Mouse (Mus musculus) CH12.LX (cell line): ENCODE measurements around the gene Fgd2.

ENCODE experiments used
- CTCF ChIP-seq, 2 experiments: IDR thresholded peaks in 1 of 2; conservative IDR thresholded peaks in 1 of 2; 2 replicates each; pipeline ENCODE4 v1.5.1; 2011 to 2012; ENCODE audit warnings: low read depth in 2 of 2, low read length in 2 of 2, improper control_type of control experiment in 1 of 2, inconsistent platforms in 1 of 2, mild to moderate bottlenecking in 1 of 2, moderate library complexity in 1 of 2
- ZNF384 ChIP-seq: IDR thresholded peaks from 2 replicates; pipeline ENCODE4 v1.6.1; 2012; ENCODE audit warnings: low read depth, low read length, improper control_type of control experiment, inconsistent platforms

DNA sequence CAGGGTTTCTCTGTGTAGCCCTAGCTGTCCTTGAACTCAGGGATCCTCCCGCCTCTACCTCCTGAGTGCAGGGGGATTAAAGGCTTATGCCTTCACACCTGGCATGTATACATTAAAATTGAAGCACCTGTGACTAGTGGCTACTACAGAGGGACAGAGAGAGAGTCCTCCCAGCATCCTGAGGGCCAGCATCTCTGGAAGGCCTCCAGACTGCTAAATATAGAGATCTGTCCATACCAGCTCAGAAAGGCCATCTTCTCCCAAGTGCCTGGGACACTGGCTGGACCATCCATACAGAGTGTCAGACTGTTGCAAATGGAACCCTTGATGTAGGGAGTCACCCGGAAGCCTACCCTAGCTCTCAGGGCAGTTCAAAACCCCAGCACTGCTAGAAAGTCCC, 63.3 kb downstream of the Fgd2 start:
- TF ChIP-seq ZNF384: no peak
- no peak for TF ChIP-seq CTCF (conservative IDR thresholded peaks at IDR 0.05 in 1 of 2, IDR thresholded peaks at IDR 0.05 in 1 of 2; ENCODE audit: low read depth in 2 of 2, low read length in 2 of 2)
